Mouse (Mus musculus) heart, embryonic 14.5 days (tissue): ENCODE results near the gene Tmem87a. TPM values are rescaled to one million over a fixed set of nuclear protein-coding genes. Genes with fewer than 3 reads are reported as not detected.

Experiments used
- ATAC-seq: fragments of 200-750 bp; cut with Nextera tagmentation; 2 replicates; pipeline ENCODE4 v1.8.0; 2017; ENCODE audit warnings: low read depth, moderate TSS enrichment; ENCODE audit not compliant: insufficient number of reproducible peaks, insufficient read depth, low FRiP score
- H3K27ac ChIP-seq, 2 experiments: fragments of 200-500 bp in 1 of 2; fragments of 300-500 bp in 1 of 2; sonication (generic) in 1 of 2; replicated peaks in 1 of 2; 2 replicates each; pipeline ENCODE4 v1.5.1; 2012 to 2014; ENCODE audit warnings: low read depth in 2 of 2, low read length in 2 of 2, control low read depth in 1 of 2, mild to moderate bottlenecking in 1 of 2, mixed read lengths in 1 of 2; ENCODE audit not compliant: control insufficient read depth in 1 of 2, insufficient read depth in 1 of 2
- H3K27me3 ChIP-seq: fragments of 300-500 bp; sonication (generic); 2 replicates; pipeline ENCODE4 v1.6.1; 2014; ENCODE audit warnings: mild to moderate bottlenecking, low read length, control low read depth; ENCODE audit not compliant: control insufficient read depth, insufficient read depth
- H3K36me3 ChIP-seq: fragments of 300-500 bp; sonication (generic); 2 replicates; pipeline ENCODE4 v1.6.1; 2014; ENCODE audit warnings: mild to moderate bottlenecking, control low read depth, low read length, mixed read lengths; ENCODE audit not compliant: control insufficient read depth, insufficient read depth
- H3K4me1 ChIP-seq, 2 experiments: fragments of 200-500 bp in 1 of 2; fragments of 300-500 bp in 1 of 2; sonication (generic) in 1 of 2; 2 replicates each; pipeline ENCODE4 v1.6.1; 2012 to 2014; ENCODE audit warnings: low read length in 2 of 2, control low read depth in 1 of 2, mixed read lengths in 1 of 2; ENCODE audit not compliant: control insufficient read depth in 2 of 2, insufficient read depth in 2 of 2
- H3K4me2 ChIP-seq: fragments of 300-500 bp; sonication (generic); 2 replicates; pipeline ENCODE4 v1.6.1; 2014; ENCODE audit warnings: mild to moderate bottlenecking, low read length
- H3K4me3 ChIP-seq, 2 experiments: fragments of 200-500 bp in 1 of 2; fragments of 300-500 bp in 1 of 2; sonication (generic) in 1 of 2; 2 replicates each; pipeline ENCODE4 v1.5.1; 2012 to 2014; ENCODE audit warnings: low read length in 2 of 2, mild to moderate bottlenecking in 2 of 2, control low read depth in 1 of 2, low read depth in 1 of 2, moderate library complexity in 1 of 2; ENCODE audit not compliant: control insufficient read depth in 1 of 2, insufficient read depth in 1 of 2
- H3K9ac ChIP-seq: fragments of 300-500 bp; sonication (generic); 2 replicates; pipeline ENCODE4 v1.6.1; 2014; ENCODE audit warnings: mild to moderate bottlenecking, low read length
- H3K9me3 ChIP-seq: fragments of 300-500 bp; sonication (generic); 2 replicates; pipeline ENCODE4 v1.6.1; 2016; ENCODE audit warnings: low read length, control low read depth; ENCODE audit not compliant: control insufficient read depth
- WGBS: fragments of 180-500 bp; shearing (Covaris S2); extraction: QIAGEN DNeasy Blood & Tissue Kit; methylation state at CpG from one replicate; pipeline ENCODE4 v1.1.7; 2014; 5-methylcytosine and 5-hydroxymethylcytosine counted together
- polyA plus RNA-seq: library from polyadenylated mRNA; unstranded; fragments of >200 nt; fragmentation: Nextera tagmentation; extraction: Ambion mirVana; gene quantifications from 2 replicates; pipeline ENCODE4 v1.2.1, GENCODE M21; 2014

The Tmem87a gene
- polyA plus RNA-seq, 1 experiment from 2014 or later, result 9.9 TPM

DNA sequence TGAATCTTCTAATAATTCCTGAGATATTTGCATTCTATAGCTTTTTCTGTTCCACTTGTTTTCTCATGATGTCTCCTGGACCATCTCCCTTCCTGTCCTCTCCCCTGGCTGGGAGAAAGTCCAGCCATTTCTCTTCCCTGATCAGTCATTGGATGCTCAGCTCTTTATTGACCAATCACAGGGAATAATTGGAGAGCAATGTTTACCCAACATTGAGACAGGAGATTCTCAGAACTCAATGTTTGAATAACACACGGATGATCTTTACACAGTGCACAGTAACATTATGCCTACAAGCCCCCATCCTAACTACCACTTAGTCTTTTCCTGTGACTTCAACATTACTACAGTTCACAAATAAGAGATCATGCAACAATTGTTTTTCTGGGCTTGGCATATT lies 43.5 kb downstream of the Tmem87a start:
- Histone ChIP-seq H3K36me3 (peaks cover 78% of the 10 kb centered on the region), H3K27me3 (no peaks in the 10 kb centered on the region), H3K9ac (no peak overlapping the region), H3K4me1 (no peaks in the 10 kb centered on the region), H3K9me3 (no peaks in the 10 kb centered on the region), H3K4me2 (no peak overlapping the region), H3K4me3 (no peak overlapping the region), H3K27ac (no peak overlapping the region)
- WGBS, result 84% methylated on average over 1 of the region's 1 CpGs
- no peak for ATAC-seq

DNA sequence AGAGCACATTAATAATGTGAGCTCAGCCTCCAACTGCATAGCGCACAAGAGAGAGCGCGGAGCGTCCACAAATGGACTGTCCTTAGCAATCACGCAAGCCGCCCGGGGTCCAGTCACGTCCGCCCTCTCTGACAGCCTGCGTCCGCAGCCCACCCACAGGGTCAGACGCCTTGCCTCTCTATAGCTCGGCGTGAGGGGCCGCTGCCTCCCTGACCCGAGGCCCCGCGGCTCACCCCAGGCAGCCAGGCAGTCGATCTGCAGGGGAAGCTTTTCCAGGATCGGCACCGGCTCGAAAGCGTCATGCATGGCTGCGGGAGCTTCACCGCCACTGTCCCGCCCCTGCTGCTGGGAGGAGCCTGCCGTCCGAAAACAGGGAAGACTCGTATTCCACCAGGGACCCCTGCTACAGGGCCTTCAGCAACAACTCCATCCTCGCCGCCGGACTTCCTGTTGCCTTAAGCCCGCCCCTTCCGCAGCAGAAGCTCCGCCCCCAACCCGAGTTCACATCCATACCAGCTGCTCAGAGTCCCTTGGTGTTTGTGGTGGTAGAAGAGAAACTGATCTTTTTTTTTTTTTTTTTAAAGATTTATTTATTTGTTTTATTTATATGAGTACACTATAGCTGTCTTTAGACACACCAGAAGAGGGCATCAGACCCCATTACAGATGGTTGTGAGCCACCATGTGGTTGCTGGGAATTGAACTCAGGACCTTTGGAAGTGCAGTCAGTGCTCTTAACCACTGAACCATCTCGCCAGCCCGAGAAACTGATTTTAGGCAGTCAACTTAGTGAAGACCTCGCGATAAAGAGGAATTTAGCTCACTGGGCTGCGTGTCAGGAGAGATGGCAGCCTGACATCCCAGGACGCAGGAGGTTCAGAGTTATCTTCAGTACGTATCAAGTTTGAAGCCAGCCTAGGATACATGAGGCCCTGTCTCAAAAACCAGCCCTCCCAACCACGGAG lies 50.9 kb downstream of the Tmem87a start, which contains the start of gene Vps39:
Gene Vps39, minus strand, starts transcription at position 456 of the 965 bp plus-strand sequence.
- Histone ChIP-seq H3K4me1 (peaks cover 0 to 13% of the 10 kb centered on the region in 2 experiments; a peak in 2 of 4 replicates), H3K4me2 (peak within 1 kb of the TSS; percentile 82), H3K9ac (peak within 1 kb of the TSS; percentile 84), H3K27me3 (no peaks in the 10 kb centered on the region), H3K36me3 (peaks cover 45% of the 10 kb centered on the region), H3K9me3 (no peaks in the 10 kb centered on the region), H3K27ac (peak within 1 kb of the TSS; percentile 18 to 62; a peak in 3 of 4 replicates), H3K4me3 (peak within 1 kb of the TSS; percentile 78 to 80)
- WGBS, result 12% methylated on average over 44 of the region's 44 CpGs
- peak; percentile 80 for ATAC-seq

DNA sequence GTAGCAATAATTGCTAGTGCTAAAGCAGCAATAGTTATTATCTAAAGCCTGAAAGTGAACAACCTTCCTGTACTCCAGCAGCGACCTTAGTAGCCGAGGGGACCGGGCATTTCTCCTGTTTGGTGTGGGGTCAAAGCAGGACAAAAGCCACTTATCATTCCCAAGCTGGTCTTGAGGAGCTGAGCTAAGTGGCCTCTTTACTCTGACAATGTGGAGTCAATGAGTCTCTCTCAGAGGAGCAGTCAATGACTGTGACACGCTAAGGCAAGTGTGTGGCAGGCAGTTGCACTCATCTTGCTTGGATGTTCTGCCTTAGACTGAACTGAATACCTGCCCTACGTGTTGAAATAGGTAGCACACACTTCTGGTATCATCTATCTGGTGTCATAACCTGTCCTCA lies 52.6 kb downstream of the Tmem87a start:
- no peaks in the 10 kb centered on the region for H3K9me3 ChIP-seq
- ATAC-seq, result no peak
- 42% methylated on average over 5 of the region's 5 CpGs for WGBS
- no peak overlapping the region for H3K4me2 ChIP-seq
- no peaks in the 10 kb centered on the region for H3K27me3 ChIP-seq
- peaks cover 0 to 13% of the 10 kb centered on the region in 2 experiments; a peak in 2 of 4 replicates for H3K4me1 ChIP-seq
- no peak overlapping the region for H3K27ac ChIP-seq
- no peak overlapping the region for H3K4me3 ChIP-seq
- H3K9ac ChIP-seq, result no peak overlapping the region
- H3K36me3 ChIP-seq, result peaks cover 46% of the 10 kb centered on the region

DNA sequence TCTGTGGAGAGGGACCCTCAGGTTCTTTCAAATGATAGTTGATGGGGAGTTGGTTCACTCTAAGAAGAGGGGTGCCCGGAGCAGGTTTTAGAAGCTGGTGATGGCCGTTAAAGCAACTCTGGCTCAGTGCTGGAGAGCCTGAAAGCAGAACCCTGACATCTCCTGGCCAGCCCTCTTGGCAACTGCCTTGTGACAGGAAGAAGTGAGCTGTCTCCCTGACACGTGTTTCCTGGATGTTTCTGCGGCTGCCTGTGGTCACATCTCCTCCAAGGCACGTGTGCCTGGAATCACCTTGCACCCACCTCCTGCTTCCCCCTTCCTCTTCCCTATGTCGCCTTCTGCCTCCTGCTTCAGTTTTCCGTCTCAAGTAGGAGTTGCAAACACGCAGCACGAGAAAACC lies 55.8 kb downstream of the Tmem87a start:
- Histone ChIP-seq H3K9ac (no peak overlapping the region), H3K4me1 (peaks cover 0 to 13% of the 10 kb centered on the region in 2 experiments; a peak in 2 of 4 replicates), H3K9me3 (no peaks in the 10 kb centered on the region), H3K36me3 (peaks cover 57% of the 10 kb centered on the region), H3K27ac (no peak overlapping the region), H3K4me3 (no peak overlapping the region), H3K27me3 (no peaks in the 10 kb centered on the region), H3K4me2 (no peak overlapping the region)
- 69% methylated on average over 9 of the region's 9 CpGs for WGBS
- ATAC-seq, result no peak

DNA sequence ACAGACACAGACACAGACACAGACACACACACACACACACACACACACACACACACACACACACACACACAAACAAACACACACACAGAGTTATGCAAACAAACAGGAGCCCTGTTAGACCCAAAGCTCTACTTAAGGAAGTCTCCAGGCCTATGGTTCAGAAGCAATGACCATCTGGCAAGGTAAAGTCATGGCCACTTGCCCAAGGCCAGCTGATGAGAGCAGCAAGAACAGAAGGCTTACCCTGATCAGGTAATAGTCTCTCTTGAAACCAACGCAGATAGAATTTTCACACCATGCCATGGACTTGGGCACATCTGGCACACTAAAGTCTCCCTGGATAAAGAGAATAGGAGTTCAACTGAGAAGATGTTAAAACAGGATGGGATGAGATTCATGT lies 62.2 kb downstream of the Tmem87a start:
- Histone ChIP-seq H3K27ac (no peak overlapping the region), H3K4me1 (no peaks in the 10 kb centered on the region), H3K36me3 (peaks cover 94% of the 10 kb centered on the region), H3K4me3 (no peak overlapping the region), H3K9me3 (no peaks in the 10 kb centered on the region), H3K4me2 (no peak overlapping the region), H3K9ac (no peak overlapping the region), H3K27me3 (no peaks in the 10 kb centered on the region)
- WGBS, result 93% methylated on average over 1 of the region's 1 CpGs
- no peak for ATAC-seq

DNA sequence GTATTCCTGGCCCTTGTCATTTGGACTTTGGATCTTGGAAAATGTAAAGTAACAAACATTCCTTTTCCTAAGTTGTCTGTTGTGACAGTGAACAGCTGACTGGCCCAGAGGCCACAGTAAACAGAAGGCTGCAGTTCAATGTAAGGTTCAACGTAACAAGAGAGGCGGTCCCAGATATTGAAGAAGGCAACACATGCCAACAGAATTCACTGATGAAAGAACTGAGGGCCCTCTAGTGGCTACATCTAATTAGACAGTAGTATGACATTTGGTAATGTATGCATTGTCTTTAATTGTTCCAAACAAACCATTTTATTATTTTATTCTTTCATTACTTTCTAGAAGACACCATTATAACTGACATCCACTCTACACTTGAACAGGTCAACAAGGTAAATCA lies 66.0 kb downstream of the Tmem87a start:
- Histone ChIP-seq H3K9me3 (no peaks in the 10 kb centered on the region), H3K27me3 (no peaks in the 10 kb centered on the region), H3K4me1 (no peaks in the 10 kb centered on the region), H3K36me3 (peaks cover 94% of the 10 kb centered on the region), H3K27ac (no peak overlapping the region), H3K4me3 (no peak overlapping the region), H3K9ac (no peak overlapping the region), H3K4me2 (no peak overlapping the region)
- ATAC-seq, result no peak
- WGBS, result 66% methylated on average over 2 of the region's 2 CpGs

DNA sequence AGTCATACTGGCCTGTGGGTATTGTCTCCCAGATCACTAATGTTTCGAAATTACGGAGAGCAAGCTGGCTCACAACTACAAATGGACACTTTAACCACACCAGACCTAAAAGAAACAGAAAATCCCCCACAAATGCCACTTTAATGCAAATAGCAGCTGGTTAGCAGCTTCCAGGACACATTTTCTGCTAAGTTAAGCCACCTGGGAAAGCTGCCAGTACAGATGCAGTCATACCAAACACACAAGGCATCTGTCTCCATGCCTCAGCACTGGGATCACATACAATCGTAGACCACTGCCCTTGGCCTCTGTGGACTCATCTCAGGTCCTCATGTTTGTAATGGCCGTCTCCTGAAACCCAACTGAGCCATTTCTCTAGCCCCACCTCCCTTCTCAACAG lies 72.3 kb downstream of the Tmem87a start:
- H3K4me1 ChIP-seq, result no peaks in the 10 kb centered on the region
- H3K9me3 ChIP-seq, result no peaks in the 10 kb centered on the region
- H3K36me3 ChIP-seq, result peaks cover 88% of the 10 kb centered on the region
- no peak overlapping the region for H3K9ac ChIP-seq
- no peaks in the 10 kb centered on the region for H3K27me3 ChIP-seq
- H3K4me2 ChIP-seq, result no peak overlapping the region
- no peak overlapping the region for H3K4me3 ChIP-seq
- no peak overlapping the region for H3K27ac ChIP-seq
- no peak for ATAC-seq
- WGBS, result 93% methylated on average over 4 of the region's 4 CpGs
